8 mouse cellular contexts compared by ENCODE assay signal in genomic region chr3:98042955-98043456, GRCm38 (mm10). TPM values are rescaled to one million over a fixed set of nuclear protein-coding genes. Genes with fewer than 3 reads are reported as not detected.
DNase-seq lines count a peak whose midpoint lies in the region; ATAC-seq lines count a peak whose summit lies in the region.

No protein-coding gene starts in this region.

- intact Hi-C loops in heart, postnatal 25 days (cut with DNase I) = no loop called here

- peak overlapping the region; percentile 93 for H3K27ac ChIP-seq in forebrain, embryonic 13.5 days
- H3K27ac ChIP-seq in neural tube, embryonic 12.5 days = peak overlapping the region; percentile 51; the same call in 1 of the 2 replicates

- H3K27me3 ChIP-seq in forebrain, embryonic 13.5 days = no peaks in the 10 kb centered on the region
- H3K27me3 ChIP-seq in neural tube, embryonic 12.5 days (replicated peaks) = no peaks in the 10 kb centered on the region

- H3K36me3 ChIP-seq in forebrain, embryonic 13.5 days (ENCODE audit: poor library complexity, severe bottlenecking) = peaks cover 4% of the 10 kb centered on the region; the same call in 1 of the 2 replicates
- H3K36me3 ChIP-seq in neural tube, embryonic 12.5 days = no peaks in the 10 kb centered on the region

- H3K4me2 ChIP-seq in forebrain, embryonic 13.5 days = peak overlapping the region; percentile 47
- peak overlapping the region; percentile 34 for H3K4me2 ChIP-seq in neural tube, embryonic 12.5 days (replicated peaks)

- ATAC-seq in forebrain, embryonic 13.5 days = peak; percentile 90
- peak; percentile 77 for ATAC-seq in neural tube, embryonic 12.5 days (ENCODE audit: low FRiP score, low read depth)

- H3K4me1 ChIP-seq in forebrain, embryonic 13.5 days = peaks cover 77% of the 10 kb centered on the region
- H3K4me1 ChIP-seq in neural tube, embryonic 12.5 days = peaks cover 37% of the 10 kb centered on the region

- no peaks in the 10 kb centered on the region for H3K9me3 ChIP-seq in forebrain, embryonic 13.5 days (replicated peaks)
- H3K9me3 ChIP-seq in neural tube, embryonic 12.5 days = no peaks in the 10 kb centered on the region

- H3K4me3 ChIP-seq in forebrain, embryonic 13.5 days = 0 out of 2 replicates have a peak overlapping the region, but pooled peaks have one; percentile 3
- H3K4me3 ChIP-seq in neural tube, embryonic 12.5 days = no peak overlapping the region

- peak overlapping the region; percentile 54 for H3K9ac ChIP-seq in forebrain, embryonic 13.5 days
- no peak overlapping the region for H3K9ac ChIP-seq in neural tube, embryonic 12.5 days

- WGBS in forebrain, embryonic 13.5 days = 2% methylated on average over 9 of the region's 9 CpGs
- 9% methylated on average over 9 of the region's 9 CpGs for WGBS in neural tube, embryonic 12.5 days

- peak; percentile 21 for DNase-seq in cerebellum, adult 9-10 months
- no peak for DNase-seq in cerebellum, postnatal 36 days
- DNase-seq in NIH3T3 (ENCODE audit: low read depth) = peak; percentile 66
- DNase-seq in heart, postnatal 25 days (ENCODE audit: low spot score) = peak; percentile 49
- DNase-seq in layer of hippocampus, postnatal 10 days (ENCODE audit: low spot score in 2 of 2) = peak; percentile 50 to 68
- no peak for DNase-seq in urinary bladder, adult 2 months (ENCODE audit: low spot score)

RNA-seq across cellular contexts. Expression of gene Notch2, which starts 29.7 kb away (rescaled TPM):
- 18.6 and 19.9 TPM in 2 replicates for polyA plus RNA-seq in forebrain, embryonic 13.5 days (2015; fragmentation: Nextera tagmentation; extraction: Ambion mirVana)
- 10 to 100 TPM; 19.3 to 19.5 TPM for total RNA-seq in heart, postnatal 25 days (2021)
- 10 to 100 TPM; 28.6 to 32.5 TPM for total RNA-seq in layer of hippocampus, postnatal 10 days (2021)
- polyA plus RNA-seq in neural tube, embryonic 12.5 days (2016; fragmentation: Nextera tagmentation; extraction: Ambion mirVana) = 16.8 and 17.1 TPM in 2 replicates
- 23.1 and 31.2 TPM in 2 replicates for polyA plus RNA-seq in urinary bladder, adult 2 months (2012; rRNA removed)

Comparison
In these comparisons a context has a peak if more than half of its experiments do, and no peak if none do; other contexts are left out.
1. DNase-seq: peak in cerebellum, adult 9-10 months (single experiment), NIH3T3 (single experiment), heart, postnatal 25 days (single experiment) and layer of hippocampus, postnatal 10 days (2 of 2); none in cerebellum, postnatal 36 days (0 of 2) and urinary bladder, adult 2 months (single experiment).